Mouse (Mus musculus) embryonic facial prominence, embryonic 15.5 days (tissue): Measurements from ENCODE around the gene Tcp11. TPM values are rescaled to one million over a fixed set of nuclear protein-coding genes. Genes with fewer than 3 reads are reported as not detected.

Source experiments
- ATAC-seq: fragments of 200-750 bp; cut with Nextera tagmentation; 2 replicates; pipeline ENCODE4 v1.8.0; 2017; ENCODE audit warnings: low read depth, moderate TSS enrichment; ENCODE audit not compliant: insufficient number of reproducible peaks, low FRiP score, low TSS enrichment
- H3K27ac ChIP-seq: fragments of 300-500 bp; sonication (generic); replicated peaks from 2 replicates; pipeline ENCODE4 v1.5.1; 2015; ENCODE audit warnings: mild to moderate bottlenecking, inconsistent platforms
- H3K27me3 ChIP-seq: fragments of 300-500 bp; sonication (generic); 2 replicates; pipeline ENCODE4 v1.6.1; 2015; ENCODE audit warnings: inconsistent platforms
- H3K36me3 ChIP-seq: fragments of 300-500 bp; sonication (generic); 2 replicates; pipeline ENCODE4 v1.6.1; 2015; ENCODE audit warnings: mild to moderate bottlenecking, inconsistent platforms
- H3K4me1 ChIP-seq: fragments of 300-500 bp; sonication (generic); 2 replicates; pipeline ENCODE4 v1.6.1; 2015; ENCODE audit warnings: inconsistent platforms
- H3K4me2 ChIP-seq: fragments of 300-500 bp; sonication (generic); replicated peaks from 2 replicates; pipeline ENCODE4 v1.6.1; 2015; ENCODE audit warnings: mild to moderate bottlenecking, inconsistent platforms
- H3K4me3 ChIP-seq: fragments of 300-500 bp; sonication (generic); replicated peaks from 2 replicates; pipeline ENCODE4 v1.5.1; 2015; ENCODE audit warnings: mild to moderate bottlenecking, inconsistent platforms
- H3K9ac ChIP-seq: fragments of 300-500 bp; sonication (generic); 2 replicates; pipeline ENCODE4 v1.6.1; 2015; ENCODE audit warnings: inconsistent platforms
- H3K9me3 ChIP-seq: fragments of 300-500 bp; sonication (generic); replicated peaks from 2 replicates; pipeline ENCODE4 v1.6.1; 2016; ENCODE audit warnings: inconsistent platforms
- WGBS: fragments of 180-500 bp; shearing (Covaris S2); methylation state at CpG from one replicate; pipeline ENCODE4 v1.1.7; 2015; 5-methylcytosine and 5-hydroxymethylcytosine counted together
- polyA plus RNA-seq: library from polyadenylated mRNA; unstranded; fragments of >200 nt; fragmentation: Nextera tagmentation; extraction: Ambion mirVana; gene quantifications from 2 replicates; pipeline ENCODE4 v1.2.1, GENCODE M21; 2015

Tcp11 gene
- polyA plus RNA-seq, 1 experiment from 2014 or later = 9.0 TPM

GRCm38 (mm10) chr17:28063163-28063562, 17.3 kb downstream of the Tcp11 start:
- Histone ChIP-seq H3K9ac (no peak overlapping the region), H3K4me3 (no peak overlapping the region), H3K4me2 (no peak overlapping the region; the same call in 1 of the 2 replicates), H3K4me1 (peaks cover 53% of the 10 kb centered on the region), H3K27me3 (no peaks in the 10 kb centered on the region), H3K36me3 (peaks cover 15% of the 10 kb centered on the region), H3K9me3 (no peaks in the 10 kb centered on the region), H3K27ac (peak overlapping the region; percentile 71)
- no peak for ATAC-seq
- WGBS = 26% methylated on average over 6 of the region's 6 CpGs

DNA sequence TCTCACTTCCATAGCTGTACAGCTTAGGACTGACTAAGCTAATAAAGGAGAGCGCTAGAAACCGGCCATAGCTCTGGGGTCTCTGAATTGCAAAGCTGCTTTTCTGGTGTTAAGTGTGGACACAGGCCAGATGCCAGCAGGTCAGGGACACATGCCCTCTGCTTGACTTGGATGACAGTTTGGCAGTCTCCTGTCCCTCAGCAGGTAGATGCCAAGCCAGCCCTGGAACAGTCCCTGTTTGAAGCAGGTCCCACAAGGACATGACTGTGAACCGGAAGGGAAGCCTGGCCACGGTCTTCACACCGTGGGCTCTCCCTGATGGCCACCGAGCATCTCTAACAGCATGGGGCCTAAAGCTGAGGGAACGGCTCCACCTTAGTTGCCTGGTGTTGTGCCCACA, 17.7 kb downstream of the Tcp11 start:
- Histone ChIP-seq H3K27ac (peak overlapping the region; percentile 71; the same call in 1 of the 2 replicates), H3K9ac (no peak overlapping the region), H3K4me3 (no peak overlapping the region), H3K27me3 (no peaks in the 10 kb centered on the region), H3K36me3 (peaks cover 20% of the 10 kb centered on the region), H3K4me2 (no peak overlapping the region), H3K9me3 (no peaks in the 10 kb centered on the region), H3K4me1 (peaks cover 53% of the 10 kb centered on the region)
- WGBS = 58% methylated on average over 7 of the region's 7 CpGs
- ATAC-seq = no peak

GRCm38 (mm10) chr17:28061472-28061871, 19.0 kb downstream of the Tcp11 start:
- Histone ChIP-seq H3K27ac (peak overlapping the region; percentile 70), H3K36me3 (peaks cover 29% of the 10 kb centered on the region)

DNA sequence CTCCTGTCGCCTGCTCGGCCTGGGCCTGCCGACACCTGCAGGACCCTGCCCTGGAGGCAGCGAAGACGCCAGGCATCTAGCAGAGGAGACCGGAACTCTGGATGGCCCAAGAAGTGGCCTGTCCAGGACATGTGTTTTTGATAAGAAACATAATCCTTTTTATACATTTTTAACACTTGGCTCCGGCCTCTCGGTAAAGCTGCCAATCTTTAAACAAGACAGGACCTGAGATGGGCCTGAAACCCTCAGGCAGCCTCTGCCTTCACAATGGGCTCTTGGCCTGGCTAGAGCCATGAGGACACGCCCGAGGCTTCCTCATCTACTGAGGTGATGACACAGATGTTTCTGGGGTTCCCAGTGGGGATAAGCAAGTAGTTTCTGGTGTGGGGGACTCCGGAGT, 19.8 kb downstream of the Tcp11 start:
- Histone ChIP-seq H3K27ac (peak overlapping the region; percentile 70), H3K4me1 (peaks cover 42% of the 10 kb centered on the region), H3K9me3 (no peaks in the 10 kb centered on the region), H3K4me3 (no peak overlapping the region), H3K36me3 (peaks cover 34% of the 10 kb centered on the region), H3K27me3 (no peaks in the 10 kb centered on the region), H3K9ac (no peak overlapping the region), H3K4me2 (no peak overlapping the region)
- ATAC-seq = no peak
- 43% methylated on average over 11 of the region's 11 CpGs for WGBS

More at GRCm38 (mm10) chr17:28061472-28061871, 19.0 kb downstream of the Tcp11 start:
- Histone ChIP-seq H3K27me3 (no peaks in the 10 kb centered on the region), H3K4me3 (no peak overlapping the region), H3K4me2 (no peak overlapping the region), H3K9me3 (no peaks in the 10 kb centered on the region), H3K9ac (no peak overlapping the region), H3K4me1 (peaks cover 43% of the 10 kb centered on the region)
- WGBS = 39% methylated on average over 7 of the region's 7 CpGs
- peak; percentile 16 for ATAC-seq

- Histone ChIP-seq H3K4me2 (no peak overlapping the region), H3K36me3 (peaks cover 48% of the 10 kb centered on the region), H3K27ac (no peak overlapping the region), H3K4me3 (no peak overlapping the region), H3K9me3 (no peaks in the 10 kb centered on the region), H3K27me3 (no peaks in the 10 kb centered on the region), H3K9ac (no peak overlapping the region), H3K4me1 (peaks cover 38% of the 10 kb centered on the region)
- ATAC-seq = no peak
- 78% methylated on average over 13 of the region's 13 CpGs for WGBS
Measured at GRCm38 (mm10) chr17:28058346-28058745, 22.1 kb downstream of the Tcp11 start.

GRCm38 (mm10) chr17:28052293-28052863, 28.1 kb downstream of the Tcp11 start:
- 75% methylated on average over 21 of the region's 21 CpGs for WGBS
- no peak for ATAC-seq

GRCm38 (mm10) chr17:28050210-28050609, 30.2 kb downstream of the Tcp11 start:
- Histone ChIP-seq H3K9ac (no peak overlapping the region; the same call in 1 of the 2 replicates), H3K9me3 (no peaks in the 10 kb centered on the region), H3K27ac (no peak overlapping the region), H3K4me3 (no peak overlapping the region), H3K36me3 (peaks cover 56% of the 10 kb centered on the region), H3K4me1 (no peaks in the 10 kb centered on the region; the same call in 1 of the 2 replicates), H3K27me3 (no peaks in the 10 kb centered on the region), H3K4me2 (no peak overlapping the region)
- no peak for ATAC-seq
- WGBS = 84% methylated on average over 8 of the region's 8 CpGs

More at GRCm38 (mm10) chr17:28052293-28052863, 28.1 kb downstream of the Tcp11 start:
- Histone ChIP-seq H3K4me1 (no peaks in the 10 kb centered on the region; the same call in 1 of the 2 replicates), H3K9ac (no peak overlapping the region), H3K4me2 (no peak overlapping the region), H3K9me3 (no peaks in the 10 kb centered on the region), H3K36me3 (peaks cover 55% of the 10 kb centered on the region), H3K27me3 (no peaks in the 10 kb centered on the region), H3K27ac (0 out of 2 replicates have a peak overlapping the region, but pooled peaks have one; percentile 22), H3K4me3 (no peak overlapping the region)

GRCm38 (mm10) chr17:28048425-28048824, 32.0 kb downstream of the Tcp11 start:
- H3K4me1 ChIP-seq = no peaks in the 10 kb centered on the region; the same call in 1 of the 2 replicates
- H3K4me3 ChIP-seq = no peak overlapping the region
- H3K4me2 ChIP-seq = no peak overlapping the region
- H3K9me3 ChIP-seq = no peaks in the 10 kb centered on the region
- no peak overlapping the region for H3K27ac ChIP-seq
- peaks cover 44% of the 10 kb centered on the region for H3K36me3 ChIP-seq
- WGBS = 48% methylated on average over 4 of the region's 4 CpGs
- peak; percentile 71; the same call in 1 of the 2 replicates for ATAC-seq
- no peaks in the 10 kb centered on the region for H3K27me3 ChIP-seq
- no peak overlapping the region for H3K9ac ChIP-seq

- Histone ChIP-seq H3K36me3 (peaks cover 36% of the 10 kb centered on the region), H3K27me3 (no peaks in the 10 kb centered on the region), H3K4me2 (no peak overlapping the region), H3K9ac (no peak overlapping the region), H3K9me3 (no peaks in the 10 kb centered on the region), H3K27ac (no peak overlapping the region), H3K4me1 (peaks cover 2% of the 10 kb centered on the region; the same call in 1 of the 2 replicates), H3K4me3 (no peak overlapping the region)
- ATAC-seq = no peak
- 89% methylated on average over 5 of the region's 5 CpGs for WGBS
Measured at GRCm38 (mm10) chr17:28047520-28047919, 32.9 kb downstream of the Tcp11 start.

GRCm38 (mm10) chr17:28047017-28047416, 33.4 kb downstream of the Tcp11 start:
- ATAC-seq = no peak
- no peak overlapping the region for H3K9ac ChIP-seq
- H3K9me3 ChIP-seq = no peaks in the 10 kb centered on the region
- no peak overlapping the region for H3K4me3 ChIP-seq
- no peak overlapping the region for H3K27ac ChIP-seq
- H3K4me1 ChIP-seq = peaks cover 7% of the 10 kb centered on the region
- peaks cover 32% of the 10 kb centered on the region for H3K36me3 ChIP-seq
- H3K4me2 ChIP-seq = no peak overlapping the region
- H3K27me3 ChIP-seq = no peaks in the 10 kb centered on the region
- WGBS = 82% methylated on average over 5 of the region's 5 CpGs

GRCm38 (mm10) chr17:28042299-28042771, 38.1 kb downstream of the Tcp11 start:
- Histone ChIP-seq H3K9ac (no peak overlapping the region), H3K4me3 (no peak overlapping the region), H3K27me3 (no peaks in the 10 kb centered on the region), H3K9me3 (no peaks in the 10 kb centered on the region), H3K4me2 (no peak overlapping the region), H3K27ac (no peak overlapping the region), H3K4me1 (peaks cover 23% of the 10 kb centered on the region), H3K36me3 (peaks cover 33% of the 10 kb centered on the region)
- WGBS = 60% methylated on average over 23 of the region's 23 CpGs
- 0 out of 2 replicates have a peak, but pooled peaks have one; percentile 35 for ATAC-seq

DNA sequence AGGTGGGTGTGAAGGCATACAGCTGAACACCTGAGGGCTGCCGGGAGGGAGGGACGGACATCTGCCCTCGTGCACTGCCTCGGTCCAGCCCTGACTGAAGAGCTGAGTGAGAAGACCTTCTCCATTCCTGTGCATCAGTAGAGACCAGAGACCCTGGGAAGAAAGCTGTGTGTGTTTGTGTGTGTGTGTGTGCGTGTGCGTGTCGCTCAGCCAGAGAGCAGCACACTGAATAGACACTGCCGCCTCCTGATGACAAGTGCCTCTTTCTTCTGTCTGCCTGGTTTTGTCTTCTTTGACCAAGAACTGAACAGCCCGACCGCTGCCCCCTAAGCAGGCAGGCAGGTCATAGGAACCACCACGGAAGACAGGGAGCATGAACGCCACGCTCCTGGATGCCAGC, 39.1 kb downstream of the Tcp11 start:
- Histone ChIP-seq H3K36me3 (peaks cover 26% of the 10 kb centered on the region), H3K4me3 (no peak overlapping the region), H3K27me3 (no peaks in the 10 kb centered on the region), H3K9me3 (no peaks in the 10 kb centered on the region), H3K27ac (no peak overlapping the region), H3K4me1 (peaks cover 31% of the 10 kb centered on the region), H3K4me2 (no peak overlapping the region), H3K9ac (no peak overlapping the region)
- no peak for ATAC-seq
- 88% methylated on average over 13 of the region's 13 CpGs for WGBS
